Mouse (Mus musculus) midbrain, embryonic 15.5 days (tissue): ENCODE results near the gene Elmsan1. TPM values are rescaled to one million over a fixed set of nuclear protein-coding genes. Genes with fewer than 3 reads are reported as not detected.

Experiments used
- ATAC-seq: fragments of 200-750 bp; cut with Nextera tagmentation; replicated peaks from 2 replicates; pipeline ENCODE4 v1.8.0; 2017; ENCODE audit warnings: moderate TSS enrichment
- H3K27ac ChIP-seq: fragments of 300-500 bp; sonication (generic); 2 replicates; pipeline ENCODE4 v1.5.1; 2015; ENCODE audit warnings: mild to moderate bottlenecking, inconsistent platforms
- H3K27me3 ChIP-seq: fragments of 300-500 bp; sonication (generic); replicated peaks from 2 replicates; pipeline ENCODE4 v1.6.1; 2015; ENCODE audit warnings: inconsistent platforms
- H3K36me3 ChIP-seq: fragments of 300-500 bp; sonication (generic); replicated peaks from 2 replicates; pipeline ENCODE4 v1.6.1; 2015; ENCODE audit warnings: inconsistent platforms
- H3K4me1 ChIP-seq: fragments of 300-500 bp; sonication (generic); 2 replicates; pipeline ENCODE4 v1.6.1; 2015; ENCODE audit warnings: inconsistent platforms
- H3K4me2 ChIP-seq: fragments of 300-500 bp; sonication (generic); 2 replicates; pipeline ENCODE4 v1.6.1; 2015; ENCODE audit warnings: inconsistent platforms, mild to moderate bottlenecking, moderate library complexity
- H3K4me3 ChIP-seq: fragments of 300-500 bp; sonication (generic); 2 replicates; pipeline ENCODE4 v1.5.1; 2015; ENCODE audit warnings: mild to moderate bottlenecking, inconsistent platforms
- H3K9ac ChIP-seq: fragments of 300-500 bp; sonication (generic); 2 replicates; pipeline ENCODE4 v1.6.1; 2015; ENCODE audit warnings: mild to moderate bottlenecking, inconsistent platforms
- H3K9me3 ChIP-seq: fragments of 300-500 bp; sonication (generic); 2 replicates; pipeline ENCODE4 v1.6.1; 2016; ENCODE audit warnings: inconsistent platforms
- WGBS: fragments of 180-500 bp; shearing (Covaris S2); methylation state at CpG from one replicate; pipeline ENCODE4 v1.1.7; 2015; ENCODE audit warnings: mixed read lengths; 5-methylcytosine and 5-hydroxymethylcytosine counted together
- polyA plus RNA-seq: library from polyadenylated mRNA; unstranded; fragments of >200 nt; fragmentation: Nextera tagmentation; extraction: Ambion mirVana; gene quantifications from 2 replicates; pipeline ENCODE4 v1.2.1, GENCODE M21; 2015

Elmsan1 gene
- polyA plus RNA-seq, 1 experiment from 2014 or later: 4.4 TPM

GRCm38 (mm10) chr12:84211021-84211538 is 7.6 kb downstream of the Elmsan1 start:
- Histone ChIP-seq H3K4me1 (peaks cover 12% of the 10 kb centered on the region; the same call in 1 of the 2 replicates), H3K4me3 (no peak overlapping the region), H3K9ac (no peak overlapping the region), H3K27me3 (no peaks in the 10 kb centered on the region), H3K4me2 (no peak overlapping the region), H3K9me3 (no peaks in the 10 kb centered on the region), H3K36me3 (no peaks in the 10 kb centered on the region), H3K27ac (no peak overlapping the region)
- 55% methylated on average over 9 of the region's 9 CpGs for WGBS
- no peak for ATAC-seq

- WGBS: 92% methylated on average over 11 of the region's 11 CpGs
- H3K4me2 ChIP-seq: no peak overlapping the region
- peaks cover 12% of the 10 kb centered on the region; the same call in 1 of the 2 replicates for H3K4me1 ChIP-seq
Observed at GRCm38 (mm10) chr12:84210288-84210687, 8.4 kb downstream of the Elmsan1 start.

GRCm38 (mm10) chr12:84209093-84209492 is 9.6 kb downstream of the Elmsan1 start:
- Histone ChIP-seq H3K4me2 (no peak overlapping the region), H3K9me3 (no peaks in the 10 kb centered on the region), H3K4me1 (0 out of 2 replicates have a peak, but pooled peaks cover 6% of the 10 kb centered on the region), H3K9ac (no peak overlapping the region), H3K27ac (no peak overlapping the region), H3K36me3 (no peaks in the 10 kb centered on the region), H3K27me3 (no peaks in the 10 kb centered on the region), H3K4me3 (no peak overlapping the region)
- WGBS: 91% methylated on average over 11 of the region's 11 CpGs
- ATAC-seq: no peak

More at GRCm38 (mm10) chr12:84210288-84210687, 8.4 kb downstream of the Elmsan1 start:
- no peaks in the 10 kb centered on the region for H3K36me3 ChIP-seq
- no peak overlapping the region for H3K4me3 ChIP-seq
- H3K9me3 ChIP-seq: no peaks in the 10 kb centered on the region
- ATAC-seq: no peak
- no peaks in the 10 kb centered on the region for H3K27me3 ChIP-seq
- H3K27ac ChIP-seq: no peak overlapping the region
- H3K9ac ChIP-seq: no peak overlapping the region

- Histone ChIP-seq H3K4me1 (0 out of 2 replicates have a peak, but pooled peaks cover 4% of the 10 kb centered on the region), H3K27me3 (no peaks in the 10 kb centered on the region), H3K4me3 (no peak overlapping the region), H3K9ac (no peak overlapping the region), H3K27ac (no peak overlapping the region), H3K36me3 (no peaks in the 10 kb centered on the region), H3K4me2 (no peak overlapping the region), H3K9me3 (no peaks in the 10 kb centered on the region)
- ATAC-seq: no peak
- 86% methylated on average over 18 of the region's 18 CpGs for WGBS
Observed at GRCm38 (mm10) chr12:84207209-84207817, 11.4 kb downstream of the Elmsan1 start.

- Histone ChIP-seq H3K27me3 (no peaks in the 10 kb centered on the region), H3K36me3 (no peaks in the 10 kb centered on the region), H3K4me3 (no peak overlapping the region), H3K4me1 (0 out of 2 replicates have a peak, but pooled peaks cover 1% of the 10 kb centered on the region), H3K9ac (no peak overlapping the region), H3K27ac (no peak overlapping the region), H3K9me3 (no peaks in the 10 kb centered on the region), H3K4me2 (no peak overlapping the region)
- ATAC-seq: no peak
- 60% methylated on average over 7 of the region's 7 CpGs for WGBS
Observed at GRCm38 (mm10) chr12:84206525-84206924, 12.2 kb downstream of the Elmsan1 start.

GRCm38 (mm10) chr12:84205659-84206185 is 13.0 kb downstream of the Elmsan1 start:
- Histone ChIP-seq H3K4me1 (no peaks in the 10 kb centered on the region), H3K4me2 (no peak overlapping the region), H3K9ac (no peak overlapping the region), H3K9me3 (no peaks in the 10 kb centered on the region), H3K4me3 (no peak overlapping the region), H3K36me3 (no peaks in the 10 kb centered on the region), H3K27ac (no peak overlapping the region), H3K27me3 (no peaks in the 10 kb centered on the region)
- no peak for ATAC-seq
- WGBS: 93% methylated on average over 10 of the region's 10 CpGs

- H3K9ac ChIP-seq: no peak overlapping the region
- ATAC-seq: no peak
- H3K9me3 ChIP-seq: no peaks in the 10 kb centered on the region
- no peak overlapping the region for H3K4me2 ChIP-seq
- no peaks in the 10 kb centered on the region for H3K27me3 ChIP-seq
- 81% methylated on average over 8 of the region's 8 CpGs for WGBS
- H3K4me1 ChIP-seq: no peaks in the 10 kb centered on the region
- H3K4me3 ChIP-seq: no peak overlapping the region
- no peaks in the 10 kb centered on the region for H3K36me3 ChIP-seq
- 0 out of 2 replicates have a peak overlapping the region, but pooled peaks have one; percentile 38 for H3K27ac ChIP-seq
Observed at GRCm38 (mm10) chr12:84204662-84205061, 14.0 kb downstream of the Elmsan1 start.

GRCm38 (mm10) chr12:84203778-84204216 is 14.9 kb downstream of the Elmsan1 start:
- H3K27me3 ChIP-seq: no peaks in the 10 kb centered on the region
- no peaks in the 10 kb centered on the region for H3K9me3 ChIP-seq
- no peak overlapping the region for H3K4me2 ChIP-seq
- no peak overlapping the region for H3K27ac ChIP-seq
- H3K4me1 ChIP-seq: no peaks in the 10 kb centered on the region
- 73% methylated on average over 7 of the region's 7 CpGs for WGBS
- ATAC-seq: no peak
- no peaks in the 10 kb centered on the region for H3K36me3 ChIP-seq
- H3K9ac ChIP-seq: no peak overlapping the region
- H3K4me3 ChIP-seq: no peak overlapping the region

GRCm38 (mm10) chr12:84203170-84203777 is 15.4 kb downstream of the Elmsan1 start:
- ATAC-seq: no peak
- H3K36me3 ChIP-seq: no peaks in the 10 kb centered on the region

GRCm38 (mm10) chr12:84202561-84202960 is 16.1 kb downstream of the Elmsan1 start:
- no peak overlapping the region for H3K4me2 ChIP-seq
- H3K4me3 ChIP-seq: no peak overlapping the region
- H3K4me1 ChIP-seq: no peaks in the 10 kb centered on the region
- no peaks in the 10 kb centered on the region for H3K36me3 ChIP-seq
- no peaks in the 10 kb centered on the region for H3K9me3 ChIP-seq
- 85% methylated on average over 10 of the region's 10 CpGs for WGBS
- no peak for ATAC-seq
- H3K9ac ChIP-seq: no peak overlapping the region
- no peak overlapping the region for H3K27ac ChIP-seq
- H3K27me3 ChIP-seq: no peaks in the 10 kb centered on the region

More at GRCm38 (mm10) chr12:84203170-84203777, 15.4 kb downstream of the Elmsan1 start:
- Histone ChIP-seq H3K27me3 (no peaks in the 10 kb centered on the region), H3K9ac (no peak overlapping the region), H3K9me3 (no peaks in the 10 kb centered on the region), H3K4me2 (no peak overlapping the region), H3K4me3 (no peak overlapping the region), H3K27ac (no peak overlapping the region), H3K4me1 (no peaks in the 10 kb centered on the region)
- 77% methylated on average over 7 of the region's 7 CpGs for WGBS

GRCm38 (mm10) chr12:84201686-84202484 is 16.8 kb downstream of the Elmsan1 start:
- no peak overlapping the region for H3K9ac ChIP-seq
- no peaks in the 10 kb centered on the region for H3K9me3 ChIP-seq
- ATAC-seq: no peak
- H3K36me3 ChIP-seq: no peaks in the 10 kb centered on the region
- H3K4me3 ChIP-seq: no peak overlapping the region
- no peak overlapping the region for H3K27ac ChIP-seq
- no peaks in the 10 kb centered on the region for H3K27me3 ChIP-seq
- H3K4me1 ChIP-seq: no peaks in the 10 kb centered on the region
- WGBS: 86% methylated on average over 18 of the region's 18 CpGs
- no peak overlapping the region for H3K4me2 ChIP-seq

- H3K4me2 ChIP-seq: no peak overlapping the region
- H3K36me3 ChIP-seq: no peaks in the 10 kb centered on the region
- H3K27me3 ChIP-seq: no peaks in the 10 kb centered on the region
- no peaks in the 10 kb centered on the region for H3K9me3 ChIP-seq
- WGBS: 94% methylated on average over 4 of the region's 4 CpGs
- H3K9ac ChIP-seq: no peak overlapping the region
- ATAC-seq: no peak
- H3K27ac ChIP-seq: no peak overlapping the region
- no peaks in the 10 kb centered on the region for H3K4me1 ChIP-seq
- H3K4me3 ChIP-seq: no peak overlapping the region
Observed at GRCm38 (mm10) chr12:84201222-84201621, 17.5 kb downstream of the Elmsan1 start.
